Mouse (Mus musculus): Measurements from ENCODE around the gene Tmcc3. TPM values are rescaled to one million over a fixed set of nuclear protein-coding genes. Genes with fewer than 3 reads are reported as not detected.
A peak's percentile ranks its signal among the peaks of the same experiment; 100 is the strongest.

The Tmcc3 gene
- polyA plus RNA-seq, 1 experiment from 2014 or later: 7.8 TPM

DNA sequence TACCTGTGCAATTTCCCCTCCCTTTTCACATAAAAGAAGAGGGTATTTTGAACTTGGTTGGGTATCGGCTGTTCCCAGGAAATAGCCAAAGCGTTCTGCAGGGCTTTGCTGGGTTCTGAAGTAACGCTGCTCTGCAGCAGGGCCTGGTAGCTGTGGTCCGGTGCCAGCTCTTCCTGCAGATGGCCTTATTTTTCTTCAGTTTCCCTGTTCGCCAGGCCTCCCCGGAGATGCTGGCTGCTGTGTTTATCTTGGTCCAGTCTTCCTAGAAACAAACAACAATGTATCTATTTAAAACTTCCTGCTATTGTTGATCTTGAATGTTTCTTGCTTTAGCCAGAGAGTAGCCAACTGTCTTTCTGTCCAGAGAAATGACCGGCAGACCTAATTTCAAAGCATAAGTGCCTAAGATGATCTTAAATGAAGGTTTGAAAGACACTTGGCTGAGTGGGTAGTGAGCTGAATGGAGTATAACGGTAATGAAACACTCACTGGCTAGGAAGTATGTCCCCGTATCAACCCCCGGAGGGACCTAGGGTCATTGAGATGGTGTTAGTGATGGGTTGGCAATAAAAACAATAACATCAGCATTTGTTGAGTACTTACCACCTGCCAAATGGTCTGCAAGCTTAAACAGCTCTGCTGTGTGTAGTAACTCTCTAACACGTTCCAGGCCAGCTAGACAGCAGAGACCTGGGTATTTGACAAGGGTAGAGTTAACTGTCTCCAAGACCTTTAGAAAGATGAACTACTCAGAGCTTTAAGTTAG, 39.3 kb downstream of the Tmcc3 start:
- no peaks in the 10 kb centered on the region for H3K4me1 ChIP-seq
- 50% methylated on average over 11 of the region's 11 CpGs for WGBS
- no peak overlapping the region for H3K4me3 ChIP-seq (replicated peaks)
- no peak overlapping the region for H3K4me2 ChIP-seq
- no peak overlapping the region for H3K27ac ChIP-seq
- ATAC-seq (replicated peaks; ENCODE audit: low FRiP score): no peak
- no peaks in the 10 kb centered on the region for H3K9me3 ChIP-seq (replicated peaks)
- no peaks in the 10 kb centered on the region for H3K36me3 ChIP-seq
- no peak overlapping the region for H3K9ac ChIP-seq
- no peaks in the 10 kb centered on the region for H3K27me3 ChIP-seq

DNA sequence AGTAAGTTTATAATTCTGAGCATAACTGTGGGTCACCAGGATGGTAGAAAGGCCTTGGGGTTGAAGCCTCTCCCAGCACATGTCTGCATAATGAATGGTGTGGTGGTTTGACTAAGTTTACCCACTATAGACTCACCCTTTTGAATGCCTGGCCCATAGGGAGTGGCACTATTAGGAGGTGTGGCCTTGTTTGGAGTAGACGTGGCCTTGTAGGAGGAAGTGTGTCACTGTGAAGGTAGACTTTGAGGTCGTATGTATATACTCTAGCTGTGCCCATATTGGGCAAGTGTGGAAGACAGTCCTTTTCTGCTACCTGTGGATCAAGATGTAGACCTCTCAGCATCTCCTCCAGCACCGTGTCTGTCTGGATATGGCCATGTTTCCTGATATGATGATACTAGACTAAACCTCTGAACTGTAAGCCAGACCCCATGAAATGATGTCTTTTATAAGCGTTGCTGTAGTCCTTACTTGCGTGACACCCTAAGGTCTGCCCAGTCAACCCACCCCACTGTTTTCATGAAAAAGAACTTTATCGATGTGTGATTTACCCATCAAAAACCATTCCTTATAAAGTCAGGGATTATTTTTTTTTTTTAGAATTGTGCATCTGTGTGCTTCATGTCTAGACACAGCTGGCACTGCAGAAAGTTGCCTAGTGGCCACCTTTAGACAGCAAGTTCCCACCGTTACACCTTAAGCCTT, 40.6 kb downstream of the Tmcc3 start:
- ATAC-seq (replicated peaks; ENCODE audit: low FRiP score): no peak
- Histone ChIP-seq H3K27me3 (no peaks in the 10 kb centered on the region), H3K36me3 (no peaks in the 10 kb centered on the region), H3K4me2 (no peak overlapping the region), H3K4me1 (no peaks in the 10 kb centered on the region), H3K9me3 (replicated peaks) (no peaks in the 10 kb centered on the region), H3K27ac (no peak overlapping the region), H3K9ac (no peak overlapping the region), H3K4me3 (replicated peaks) (no peak overlapping the region)
- WGBS: 90% methylated on average over 7 of the region's 7 CpGs

DNA sequence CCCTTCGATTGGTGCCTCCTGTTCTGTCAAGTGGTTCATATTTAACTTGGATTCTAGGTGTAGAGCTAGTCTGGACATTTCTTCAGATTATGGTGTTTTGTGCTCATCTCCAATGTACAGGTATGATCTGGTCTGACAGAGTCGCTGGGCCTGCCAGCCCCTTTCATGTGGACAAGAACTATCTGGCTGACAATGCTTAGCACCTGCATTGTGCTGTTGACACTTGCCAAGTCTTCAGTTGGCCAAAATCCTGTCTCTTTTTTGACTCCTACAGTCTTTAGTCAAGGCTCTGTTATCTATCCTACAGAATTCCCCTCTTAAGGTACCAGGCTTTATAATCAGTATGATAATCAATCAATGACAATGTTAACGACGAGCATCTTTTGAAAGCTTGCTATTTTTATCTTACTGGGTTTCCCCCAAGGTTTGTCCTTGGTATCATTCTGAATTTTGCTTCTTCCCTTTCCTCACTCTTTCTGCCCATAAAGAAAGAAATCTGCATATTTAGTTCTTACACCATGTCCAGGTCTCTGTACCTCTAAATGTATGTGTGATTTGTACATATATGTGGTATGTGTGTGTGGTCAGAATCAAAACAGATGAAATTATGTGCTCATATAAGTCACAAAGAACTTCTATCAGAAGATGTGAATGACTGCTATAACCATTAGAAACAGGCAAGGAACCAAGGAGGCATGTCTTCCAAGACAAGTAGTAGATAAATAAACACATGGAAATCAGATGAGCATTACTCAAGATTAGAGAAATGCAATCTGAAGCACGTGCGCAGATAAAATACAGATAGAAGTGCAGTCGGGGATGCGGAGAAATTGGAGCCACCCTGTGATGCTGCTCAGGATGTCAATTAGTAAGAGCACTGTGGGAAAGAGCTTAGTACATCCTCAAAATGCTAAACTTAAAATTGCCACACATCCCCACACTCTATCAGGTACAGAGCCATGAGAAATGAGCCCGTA, 41.4 kb downstream of the Tmcc3 start:
- no peaks in the 10 kb centered on the region for H3K4me1 ChIP-seq
- no peaks in the 10 kb centered on the region for H3K36me3 ChIP-seq
- no peak for ATAC-seq (replicated peaks; ENCODE audit: low FRiP score)
- no peaks in the 10 kb centered on the region for H3K27me3 ChIP-seq
- no peak overlapping the region for H3K27ac ChIP-seq
- H3K9ac ChIP-seq: no peak overlapping the region
- WGBS: 83% methylated on average over 9 of the region's 9 CpGs
- no peak overlapping the region for H3K4me3 ChIP-seq (replicated peaks)
- no peak overlapping the region for H3K4me2 ChIP-seq
- no peaks in the 10 kb centered on the region for H3K9me3 ChIP-seq (replicated peaks)

DNA sequence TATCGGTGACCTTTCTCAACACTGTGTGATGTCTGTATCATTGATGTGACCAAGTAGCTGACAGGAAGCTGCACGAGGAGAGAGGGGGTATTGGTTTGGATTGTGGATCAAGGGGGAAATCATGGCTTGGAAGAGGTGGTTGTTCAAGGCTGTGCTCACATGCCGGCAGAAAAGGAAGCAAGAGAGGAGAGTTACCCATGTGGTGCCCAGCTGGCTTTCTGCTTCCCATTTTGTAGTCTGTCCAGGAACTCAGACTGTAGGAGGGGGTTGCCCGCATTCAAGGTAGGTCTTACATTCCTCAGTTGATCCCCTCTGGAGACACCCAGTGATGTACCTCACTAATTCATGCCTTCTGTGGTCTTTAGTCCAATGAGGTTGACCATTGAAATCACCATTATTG, 42.3 kb downstream of the Tmcc3 start:
- 78% methylated on average over 4 of the region's 4 CpGs for WGBS
- Histone ChIP-seq H3K9me3 (replicated peaks) (no peaks in the 10 kb centered on the region), H3K4me1 (no peaks in the 10 kb centered on the region), H3K9ac (no peak overlapping the region), H3K4me2 (no peak overlapping the region), H3K27ac (no peak overlapping the region), H3K4me3 (replicated peaks) (no peak overlapping the region), H3K36me3 (no peaks in the 10 kb centered on the region), H3K27me3 (no peaks in the 10 kb centered on the region)
- ATAC-seq (replicated peaks; ENCODE audit: low FRiP score): no peak

DNA sequence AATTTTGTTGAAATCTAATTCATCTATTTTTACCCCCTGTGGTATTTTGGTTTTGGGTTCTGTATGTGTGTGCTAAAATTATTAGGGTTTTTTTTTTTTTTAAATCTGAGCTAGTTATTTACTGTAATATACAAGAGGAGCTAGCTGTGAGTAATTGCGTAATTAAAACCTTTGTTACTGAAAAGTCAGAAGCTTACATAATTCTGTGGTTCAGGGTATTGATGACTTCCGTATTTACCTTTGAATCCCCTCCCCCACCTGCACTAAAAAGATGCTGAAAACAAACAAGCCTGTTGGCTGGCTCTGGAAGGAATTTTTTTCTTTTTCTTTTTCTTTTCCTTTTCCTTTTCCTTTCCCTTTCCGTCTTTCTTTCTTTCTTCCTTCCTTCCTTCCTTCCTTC, 42.7 kb downstream of the Tmcc3 start:
- ATAC-seq (replicated peaks; ENCODE audit: low FRiP score): no peak
- Histone ChIP-seq H3K36me3 (no peaks in the 10 kb centered on the region), H3K9ac (no peak overlapping the region), H3K27ac (no peak overlapping the region), H3K4me1 (no peaks in the 10 kb centered on the region), H3K27me3 (no peaks in the 10 kb centered on the region), H3K4me2 (no peak overlapping the region), H3K9me3 (replicated peaks) (no peaks in the 10 kb centered on the region), H3K4me3 (replicated peaks) (no peak overlapping the region)
- WGBS: 81% methylated on average over 3 of the region's 3 CpGs

DNA sequence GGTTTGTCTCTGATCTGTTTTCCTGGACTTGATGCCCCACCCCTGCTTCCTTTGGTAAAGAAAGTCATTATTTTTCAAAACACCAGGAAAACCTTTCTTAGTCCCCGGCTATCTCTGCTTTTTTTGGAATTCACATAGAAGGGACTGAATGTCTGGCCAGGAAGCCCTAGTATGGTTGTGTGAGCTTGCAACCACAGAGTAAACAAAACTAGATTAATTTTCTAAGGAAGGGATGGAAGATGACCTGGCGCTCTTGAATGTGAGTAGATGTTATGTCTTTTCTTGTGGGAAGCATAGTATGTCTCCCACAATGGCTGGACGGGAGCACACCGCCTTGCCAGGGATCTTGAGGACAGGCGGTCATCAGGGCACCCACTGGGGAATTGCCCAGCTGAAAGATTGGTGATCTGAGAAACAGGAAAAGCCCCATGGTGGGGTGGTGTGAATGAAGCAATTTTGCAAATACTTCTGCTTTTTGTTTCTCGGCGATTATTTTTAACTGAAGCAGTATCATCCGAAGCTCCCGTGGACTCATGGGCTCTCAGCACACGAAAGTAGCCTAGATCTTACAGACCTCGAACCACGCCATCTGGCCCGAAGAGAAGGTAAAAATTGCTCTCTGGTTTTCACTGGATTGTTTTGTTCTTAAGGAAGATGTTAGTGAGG, 44.9 kb downstream of the Tmcc3 start:
- Histone ChIP-seq H3K4me1 (no peaks in the 10 kb centered on the region), H3K27me3 (no peaks in the 10 kb centered on the region), H3K27ac (no peak overlapping the region), H3K4me2 (no peak overlapping the region), H3K4me3 (replicated peaks) (no peak overlapping the region), H3K9me3 (replicated peaks) (0 out of 2 replicates have a peak, but pooled peaks cover under 1% of the 10 kb centered on the region), H3K36me3 (no peaks in the 10 kb centered on the region), H3K9ac (no peak overlapping the region)
- 86% methylated on average over 13 of the region's 13 CpGs for WGBS
- ATAC-seq (replicated peaks; ENCODE audit: low FRiP score): no peak

DNA sequence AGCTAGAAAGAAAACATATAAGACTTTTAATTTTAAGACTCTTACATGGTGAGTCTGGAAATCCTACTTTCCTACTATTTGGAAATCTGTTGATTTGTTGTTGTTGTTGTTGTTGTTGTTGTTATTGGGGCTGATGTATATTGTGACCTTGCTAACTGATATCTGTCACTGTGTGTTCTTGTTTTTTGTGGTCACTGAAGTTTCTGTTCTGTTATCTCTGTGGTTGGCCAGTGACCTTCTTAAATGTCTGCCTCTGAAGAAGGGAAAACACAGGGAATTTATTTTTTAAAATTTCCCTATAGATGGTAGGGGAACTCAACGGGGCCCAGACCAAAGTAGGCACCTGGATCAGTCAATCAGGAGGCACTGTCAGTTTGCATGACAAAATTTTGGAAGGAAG, 48.9 kb downstream of the Tmcc3 start:
- 65% methylated on average over 1 of the region's 1 CpGs for WGBS
- no peak overlapping the region for H3K9ac ChIP-seq
- ATAC-seq (replicated peaks; ENCODE audit: low FRiP score): no peak

DNA sequence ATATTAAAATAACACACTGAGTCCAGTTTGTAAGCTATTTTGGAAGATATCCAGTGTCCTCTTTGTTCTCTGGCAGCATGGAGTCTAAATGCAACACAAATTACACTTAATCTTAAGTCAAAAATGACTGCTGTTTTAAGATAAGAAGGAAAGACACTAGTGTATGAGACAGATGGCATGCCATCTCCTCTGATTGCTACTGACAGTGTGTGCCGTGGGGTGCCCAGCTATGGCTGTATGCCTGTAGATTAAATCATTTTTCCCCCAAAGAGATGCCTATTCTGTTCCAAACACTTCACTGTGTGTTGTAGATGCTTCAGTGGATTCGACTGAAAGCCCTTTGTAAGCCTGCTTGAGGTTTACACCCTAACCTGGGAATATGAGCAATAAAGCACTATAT, 59.5 kb downstream of the Tmcc3 start:
- 71% methylated on average over 2 of the region's 2 CpGs for WGBS
- H3K4me1 ChIP-seq: no peaks in the 10 kb centered on the region
- no peak overlapping the region for H3K4me2 ChIP-seq
- no peak for ATAC-seq (replicated peaks; ENCODE audit: low FRiP score)
- H3K27me3 ChIP-seq: no peaks in the 10 kb centered on the region
- H3K27ac ChIP-seq: no peak overlapping the region
- no peak overlapping the region for H3K4me3 ChIP-seq (replicated peaks)
- no peak overlapping the region for H3K9ac ChIP-seq
- H3K36me3 ChIP-seq: no peaks in the 10 kb centered on the region
- H3K9me3 ChIP-seq (replicated peaks): 0 out of 2 replicates have a peak, but pooled peaks cover 4% of the 10 kb centered on the region

More for the DNA sequence above, 48.9 kb downstream of the Tmcc3 start:
- Histone ChIP-seq H3K36me3 (no peaks in the 10 kb centered on the region), H3K27ac (no peak overlapping the region), H3K9me3 (replicated peaks) (peaks cover 8% of the 10 kb centered on the region; the same call in 1 of the 2 replicates), H3K4me2 (no peak overlapping the region), H3K4me1 (no peaks in the 10 kb centered on the region), H3K27me3 (no peaks in the 10 kb centered on the region), H3K4me3 (replicated peaks) (no peak overlapping the region)

DNA sequence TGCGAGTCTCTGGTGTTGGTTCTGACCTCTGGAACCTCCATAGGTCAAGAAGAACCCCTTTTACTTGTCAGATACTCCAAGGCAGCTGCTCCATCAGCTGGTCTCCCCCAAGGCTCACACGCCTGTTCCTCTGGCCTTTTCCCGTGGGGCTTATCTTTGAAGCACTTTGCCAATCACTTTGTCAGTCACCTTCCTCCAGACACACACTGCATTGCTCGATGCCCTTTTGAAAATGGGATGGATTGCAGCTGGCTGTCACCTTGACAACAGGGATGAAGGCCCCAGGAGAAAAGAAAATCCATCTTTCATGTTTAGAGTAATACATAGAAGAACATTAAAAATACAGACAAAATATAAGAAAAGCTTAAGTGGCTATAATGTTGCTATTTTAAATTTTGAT, 65.2 kb downstream of the Tmcc3 start:
- no peak overlapping the region for H3K9ac ChIP-seq
- no peak overlapping the region for H3K4me3 ChIP-seq (replicated peaks)
- H3K36me3 ChIP-seq: no peaks in the 10 kb centered on the region
- H3K9me3 ChIP-seq (replicated peaks): 0 out of 2 replicates have a peak, but pooled peaks cover 4% of the 10 kb centered on the region
- ATAC-seq (replicated peaks; ENCODE audit: low FRiP score): no peak
- no peak overlapping the region for H3K27ac ChIP-seq
- H3K4me2 ChIP-seq: no peak overlapping the region
- WGBS: 59% methylated on average over 4 of the region's 4 CpGs
- H3K4me1 ChIP-seq: peaks cover 31% of the 10 kb centered on the region
- no peaks in the 10 kb centered on the region for H3K27me3 ChIP-seq

DNA sequence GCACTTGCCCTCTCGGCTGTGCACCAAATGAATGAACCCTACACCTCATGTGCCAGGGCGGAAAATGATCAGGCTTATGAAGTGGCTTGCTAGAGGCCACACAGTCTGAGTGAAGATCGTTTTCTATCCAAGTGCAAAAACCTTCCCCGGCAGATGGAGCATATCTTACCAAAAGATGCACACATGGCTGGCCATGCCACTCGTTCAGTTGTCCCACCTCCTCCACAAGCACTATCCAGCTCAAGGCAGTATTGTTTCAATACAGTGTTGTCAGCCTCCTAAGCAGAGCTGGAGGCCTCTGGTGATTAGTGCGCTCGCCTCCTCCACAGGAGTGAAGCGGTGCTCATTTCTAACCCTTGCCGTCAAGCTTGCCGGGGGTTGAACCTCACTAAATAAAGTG, 66.1 kb downstream of the Tmcc3 start:
- peak overlapping the region; percentile 36; the same call in 1 of the 2 replicates for H3K4me3 ChIP-seq (replicated peaks)
- 42% methylated on average over 10 of the region's 10 CpGs for WGBS
- ATAC-seq (replicated peaks; ENCODE audit: low FRiP score): peak; percentile 69

DNA sequence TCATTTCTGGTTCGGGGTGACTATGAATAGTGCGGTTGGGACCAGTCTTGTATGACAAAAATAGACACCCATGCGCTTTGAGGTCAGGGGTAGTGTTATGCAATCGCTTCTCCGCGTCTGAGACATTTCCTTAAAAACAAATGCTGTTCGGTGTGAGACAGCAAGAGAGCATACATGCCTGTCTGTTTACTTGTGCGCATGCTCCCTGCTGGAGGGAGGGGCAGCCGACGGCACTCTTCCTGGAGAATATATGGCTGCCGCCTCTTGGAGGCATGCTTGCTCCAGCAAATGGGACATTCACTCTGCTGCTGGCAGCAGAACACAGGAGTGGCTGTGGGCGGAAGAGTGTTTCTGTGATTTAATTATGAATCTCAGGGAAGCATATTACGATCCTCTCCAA, 66.6 kb downstream of the Tmcc3 start:
- Histone ChIP-seq H3K9me3 (replicated peaks) (0 out of 2 replicates have a peak, but pooled peaks cover 4% of the 10 kb centered on the region), H3K27ac (peak overlapping the region; percentile 71), H3K36me3 (no peaks in the 10 kb centered on the region), H3K4me2 (peak overlapping the region; percentile 56), H3K27me3 (no peaks in the 10 kb centered on the region), H3K4me3 (replicated peaks) (peak overlapping the region; percentile 36), H3K9ac (no peak overlapping the region), H3K4me1 (peaks cover 31% of the 10 kb centered on the region)
- peak; percentile 75 for ATAC-seq (replicated peaks; ENCODE audit: low FRiP score)
- WGBS: 28% methylated on average over 13 of the region's 13 CpGs

More for the DNA sequence above, 66.1 kb downstream of the Tmcc3 start:
- Histone ChIP-seq H3K9me3 (replicated peaks) (0 out of 2 replicates have a peak, but pooled peaks cover 4% of the 10 kb centered on the region), H3K27ac (peak overlapping the region; percentile 71), H3K4me2 (peak overlapping the region; percentile 56), H3K36me3 (no peaks in the 10 kb centered on the region), H3K4me1 (peaks cover 31% of the 10 kb centered on the region), H3K9ac (no peak overlapping the region), H3K27me3 (no peaks in the 10 kb centered on the region)

Measured in kidney, embryonic 15.5 days (tissue).